Mouse (Mus musculus) CD8-positive naive resting alpha-beta T cell, adult 2 months (primary cell): ENCODE measurements around the gene Trappc6a.

Source experiments
- DNase-seq, 2 experiments: peaks; one replicate each; pipeline ENCODE4 v3.0.0; 2022; ENCODE audit warnings: low read depth in 2 of 2, low spot score in 2 of 2

The Trappc6a gene

DNA sequence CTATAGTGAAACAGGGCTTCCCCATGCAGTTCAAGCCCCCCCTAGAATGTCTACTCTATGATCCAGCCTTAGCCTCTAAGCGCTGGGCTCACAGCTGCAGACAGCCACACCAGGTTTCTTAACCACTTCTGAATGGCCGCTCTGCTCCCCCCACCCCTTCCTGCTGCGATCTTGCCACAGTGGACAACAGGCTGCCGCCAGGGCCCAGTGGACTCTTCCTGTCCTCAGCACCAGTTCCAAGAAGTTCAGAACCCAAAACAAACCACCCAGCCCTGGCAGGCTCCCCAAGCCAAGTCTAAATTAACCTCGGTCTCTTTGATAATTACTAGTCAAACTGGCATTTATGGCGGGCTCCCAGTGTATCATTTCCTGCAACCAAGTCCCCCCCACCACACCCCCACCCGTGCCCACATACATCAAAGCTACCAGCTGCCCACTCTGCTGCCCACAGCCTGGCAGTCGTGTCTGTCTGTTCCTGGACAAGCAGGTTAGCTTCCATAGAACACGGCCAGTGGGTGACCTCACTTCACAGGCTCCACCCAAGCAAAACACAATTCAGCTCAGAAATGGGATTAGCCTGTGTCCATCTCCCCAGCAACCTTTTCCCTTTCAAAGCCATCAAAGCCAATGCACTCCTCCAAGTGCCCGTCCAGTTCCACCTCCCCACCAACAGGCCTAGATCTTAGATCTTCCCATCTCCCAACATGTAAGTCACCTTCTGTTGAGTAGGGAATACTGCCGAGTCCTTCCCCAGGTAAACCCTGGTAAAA, 52.5 kb downstream of the Trappc6a start:
- DNase-seq = no peak

DNA sequence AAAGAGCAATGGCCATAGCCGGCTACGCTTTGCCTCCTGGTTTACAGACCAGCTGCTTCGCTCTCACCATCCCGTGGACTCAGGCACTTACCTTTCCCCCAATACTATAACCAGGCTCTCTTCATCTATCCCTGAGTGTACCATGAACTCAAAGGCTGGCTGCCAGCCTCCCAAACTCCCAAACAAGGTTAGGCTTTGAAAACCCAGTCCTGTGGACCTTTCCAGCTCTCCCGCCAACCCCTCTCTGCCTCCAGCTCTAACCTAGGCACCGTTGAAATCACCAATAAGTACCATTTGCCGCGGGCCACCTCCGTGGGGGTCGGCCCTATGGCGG, 53.2 kb downstream of the Trappc6a start:
- peak in 1 of 2 experiments; percentile 18 for DNase-seq

DNA sequence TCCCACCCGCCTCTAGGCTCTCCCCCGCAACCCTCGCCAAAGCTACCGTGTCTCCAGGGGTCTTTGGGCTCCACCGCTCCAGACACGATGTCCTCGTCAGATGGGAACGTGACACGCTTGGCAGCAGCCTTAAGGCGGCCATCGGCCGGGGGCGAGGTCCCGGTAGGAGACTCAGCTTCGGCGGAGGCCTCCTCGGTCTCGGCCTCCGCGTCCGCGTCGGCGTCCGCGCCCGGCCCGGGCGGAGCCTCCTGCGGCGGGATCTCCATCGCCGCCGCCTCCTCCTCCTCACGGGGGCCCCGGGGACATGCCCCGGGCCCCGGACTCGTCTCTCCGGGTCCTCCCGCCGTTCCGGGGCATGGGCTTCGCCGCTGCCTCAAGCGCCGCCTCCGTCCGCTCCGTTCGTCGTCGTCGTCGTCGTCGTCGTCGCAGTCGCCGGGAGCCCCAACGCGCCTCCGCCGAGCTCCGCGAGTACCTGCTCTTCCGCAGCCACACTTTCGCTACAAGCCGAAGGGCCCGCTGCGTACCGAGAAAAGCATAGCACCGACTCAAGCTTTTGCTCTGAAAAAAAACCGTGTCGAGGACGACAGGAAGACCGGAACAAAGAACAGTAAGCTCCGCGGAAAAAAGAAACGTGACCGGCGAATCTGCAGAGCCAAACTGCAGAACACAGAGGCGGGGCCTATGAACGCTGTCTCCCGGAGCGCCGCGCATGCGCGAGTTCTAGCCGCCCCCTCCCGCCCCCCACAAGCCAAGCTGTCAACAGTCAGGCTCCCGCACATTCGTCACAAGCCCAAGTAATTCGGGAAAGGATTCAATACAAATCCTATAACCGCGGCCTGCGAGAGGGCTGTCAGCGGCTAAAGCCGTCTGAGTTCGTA, 53.8 kb downstream of the Trappc6a start:
- peak; percentile 87 to 88 for DNase-seq

DNA sequence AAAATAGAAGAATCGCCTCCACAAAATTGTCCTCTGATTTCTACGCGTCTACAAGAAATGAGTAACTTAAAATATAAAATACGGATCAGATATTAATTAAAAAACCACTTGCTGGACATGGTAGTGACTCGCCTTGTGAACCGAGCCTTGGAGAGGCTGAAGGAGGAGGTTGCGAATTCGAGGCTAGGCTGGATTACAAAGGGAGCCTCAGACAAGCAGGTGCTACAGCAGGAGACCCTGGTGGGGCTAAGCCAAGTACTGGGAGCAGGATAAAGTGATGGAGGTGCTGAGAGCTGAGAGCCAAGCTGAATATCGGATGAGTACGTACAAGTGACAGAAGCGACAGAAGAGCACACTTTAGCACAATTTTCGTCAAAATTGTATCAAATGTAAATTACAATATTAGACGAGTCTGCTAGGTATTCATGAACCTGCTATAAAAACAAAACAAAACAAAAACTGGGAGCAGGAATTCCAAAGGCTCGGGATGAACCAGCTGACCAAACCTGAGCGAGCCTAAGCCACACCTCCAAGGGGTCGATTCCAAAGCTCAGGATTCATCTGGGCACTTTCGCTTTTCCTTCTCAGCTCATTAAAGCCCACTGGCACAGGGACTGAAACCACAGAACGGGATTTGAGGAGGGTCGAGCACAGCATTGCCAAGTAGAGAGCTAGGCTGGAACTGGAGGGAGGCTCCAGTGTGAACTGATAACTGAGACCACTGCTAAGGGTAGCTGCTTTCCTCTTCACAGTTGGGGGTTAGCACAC, 54.6 kb downstream of the Trappc6a start, which contains the start of gene Ppp1r37:
TSS of gene Ppp1r37 (minus strand) at position 434 of the 768 bp plus-strand sequence.
- no peak for DNase-seq

DNA sequence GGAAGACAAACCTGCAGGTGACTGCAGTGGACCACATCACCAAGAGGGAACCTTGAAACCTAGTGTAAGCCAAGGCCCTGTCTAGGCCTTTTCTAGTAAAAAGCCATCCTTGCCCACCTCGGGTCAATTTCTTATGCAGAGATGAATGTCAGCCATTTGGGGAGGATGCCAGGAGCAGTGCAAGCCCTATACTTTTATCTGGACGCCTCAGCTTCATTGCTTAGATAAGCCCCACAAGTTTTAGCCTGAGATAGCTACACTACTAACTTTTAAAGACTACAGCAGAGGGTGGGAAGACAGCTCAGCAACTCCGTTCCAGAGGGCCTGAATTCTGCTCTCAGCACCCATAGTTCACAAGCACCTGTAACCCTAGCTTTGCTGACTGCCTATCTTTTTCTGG, 55.7 kb downstream of the Trappc6a start:
- DNase-seq = no peak

DNA sequence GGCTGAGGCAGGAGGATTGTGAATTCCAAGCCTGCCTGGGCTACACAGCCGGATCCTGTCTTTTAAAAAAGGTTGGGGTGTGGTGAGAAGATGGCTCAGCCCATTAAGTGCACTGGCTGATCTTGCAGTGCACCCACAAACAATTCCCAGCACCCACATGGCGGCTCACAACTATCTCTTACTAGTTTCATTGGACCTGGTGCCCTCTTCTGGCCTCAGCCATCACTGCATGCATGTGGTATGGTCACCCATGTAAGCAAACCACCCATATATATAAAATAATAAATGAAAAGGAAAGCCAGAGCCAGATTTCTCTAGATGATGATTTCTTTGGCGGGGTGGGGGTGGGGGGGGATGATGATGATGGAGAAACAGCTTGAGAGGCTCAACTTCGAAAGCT, 56.3 kb downstream of the Trappc6a start:
- DNase-seq = no peak
